Mouse (Mus musculus) spleen, adult 2 months (tissue): Measurements from ENCODE around the gene Cadm1. TPM values are rescaled to one million over a fixed set of nuclear protein-coding genes. Genes with fewer than 3 reads are reported as not detected.

Experiments
- DNase-seq, 2 experiments: peaks; one replicate each; pipeline versions ENCODE4 v3.0.0 to v3.0.0-alpha.2; 2012 to 2021; ENCODE audit warnings: low spot score in 2 of 2, low read depth in 1 of 2
- H3K27ac ChIP-seq: fragments of 200-500 bp; 2 replicates; pipeline ENCODE4 v1.5.1; 2012; ENCODE audit warnings: low read length, inconsistent platforms; ENCODE audit not compliant: insufficient read depth
- H3K27me3 ChIP-seq: fragments of 200-500 bp; 2 replicates; pipeline ENCODE4 v1.6.1; 2012; ENCODE audit warnings: mild to moderate bottlenecking, moderate library complexity, low read length, inconsistent platforms; ENCODE audit not compliant: control insufficient read depth, insufficient read depth
- H3K36me3 ChIP-seq: fragments of 200-500 bp; 2 replicates; pipeline ENCODE4 v1.6.1; 2012; ENCODE audit warnings: mild to moderate bottlenecking, low read length, inconsistent platforms; ENCODE audit not compliant: control insufficient read depth, insufficient read depth
- H3K4me1 ChIP-seq: fragments of 200-500 bp; 2 replicates; pipeline ENCODE4 v1.6.1; 2011; ENCODE audit warnings: inconsistent platforms; ENCODE audit not compliant: control insufficient read depth, insufficient read depth, insufficient read length
- H3K4me3 ChIP-seq: fragments of 200-500 bp; 2 replicates; pipeline ENCODE4 v1.5.1; 2011; ENCODE audit warnings: mild to moderate bottlenecking, inconsistent platforms; ENCODE audit not compliant: insufficient read depth, insufficient read length; ENCODE audit errors: extremely low read depth
- CTCF ChIP-seq: fragments of 200-500 bp; IDR thresholded peaks from 2 replicates; pipeline ENCODE4 v1.5.1; 2011; ENCODE audit warnings: mild to moderate bottlenecking, inconsistent platforms; ENCODE audit not compliant: insufficient read depth, insufficient read length, insufficient replicate concordance; ENCODE audit errors: extremely low read depth
- POLR2A ChIP-seq: fragments of 200-500 bp; IDR thresholded peaks from 2 replicates; pipeline ENCODE4 v1.6.1; 2011; ENCODE audit warnings: low read depth, low read length, inconsistent platforms
- WGBS: fragments of 180-500 bp; shearing (Covaris S2); methylation state at CpG from one replicate; pipeline ENCODE4 v1.1.7; 2018; 5-methylcytosine and 5-hydroxymethylcytosine counted together
- polyA plus RNA-seq: library from polyadenylated mRNA; depleted of rRNA; stranded (reverse); fragments of >200 nt; gene quantifications from 2 replicates; pipeline ENCODE4 v1.2.3, GENCODE M21; 2012

Gene Cadm1
- polyA plus RNA-seq, 1 experiment: 13.0 TPM

- DNase-seq: no peak
- Histone ChIP-seq H3K27me3 (no peaks in the 10 kb centered on the region), H3K36me3 (no peaks in the 10 kb centered on the region), H3K4me1 (no peaks in the 10 kb centered on the region), H3K4me3 (no peak overlapping the region), H3K27ac (no peak overlapping the region)
- no peak for TF ChIP-seq POLR2A
- no peak for TF ChIP-seq CTCF
- 64% methylated on average over 6 of the region's 6 CpGs for whole genome bisulfite sequencing
Measured at GRCm38 (mm10) chr9:47581576-47582365, 51.8 kb downstream of the Cadm1 start.

GRCm38 (mm10) chr9:47583241-47583640, 53.3 kb downstream of the Cadm1 start:
- H3K4me3 ChIP-seq: no peak overlapping the region
- TF ChIP-seq CTCF: no peak
- TF ChIP-seq POLR2A: no peak
- H3K36me3 ChIP-seq: no peaks in the 10 kb centered on the region
- WGBS: 79% methylated on average over 4 of the region's 4 CpGs
- H3K4me1 ChIP-seq: no peaks in the 10 kb centered on the region
- H3K27me3 ChIP-seq: no peaks in the 10 kb centered on the region
- H3K27ac ChIP-seq: no peak overlapping the region
- DNase-seq: no peak

- TF ChIP-seq POLR2A: no peak
- no peak for TF ChIP-seq CTCF
- Histone ChIP-seq H3K27me3 (no peaks in the 10 kb centered on the region), H3K4me3 (no peak overlapping the region), H3K4me1 (no peaks in the 10 kb centered on the region), H3K36me3 (no peaks in the 10 kb centered on the region), H3K27ac (no peak overlapping the region)
- WGBS: 93% methylated on average over 5 of the region's 5 CpGs
- no peak for DNase-seq
Measured at GRCm38 (mm10) chr9:47586176-47586575, 56.2 kb downstream of the Cadm1 start.

- DNase-seq: no peak
- WGBS: 91% methylated on average over 8 of the region's 8 CpGs
Measured at GRCm38 (mm10) chr9:47586839-47587238, 56.9 kb downstream of the Cadm1 start.

GRCm38 (mm10) chr9:47587577-47588194, 57.7 kb downstream of the Cadm1 start:
- Histone ChIP-seq H3K4me3 (no peak overlapping the region), H3K4me1 (no peaks in the 10 kb centered on the region), H3K27me3 (no peaks in the 10 kb centered on the region), H3K27ac (no peak overlapping the region), H3K36me3 (no peaks in the 10 kb centered on the region)
- 52% methylated on average over 7 of the region's 7 CpGs for WGBS
- TF ChIP-seq CTCF: no peak
- no peak for TF ChIP-seq POLR2A
- no peak for DNase-seq

More at GRCm38 (mm10) chr9:47586839-47587238, 56.9 kb downstream of the Cadm1 start:
- H3K27ac ChIP-seq: no peak overlapping the region
- TF ChIP-seq CTCF (no peak), POLR2A (no peak)
- no peak overlapping the region for H3K4me3 ChIP-seq
- H3K4me1 ChIP-seq: no peaks in the 10 kb centered on the region
- H3K36me3 ChIP-seq: no peaks in the 10 kb centered on the region
- no peaks in the 10 kb centered on the region for H3K27me3 ChIP-seq

- DNase-seq: no peak
- Histone ChIP-seq H3K27ac (no peak overlapping the region), H3K27me3 (0 out of 2 replicates have a peak, but pooled peaks cover under 1% of the 10 kb centered on the region), H3K36me3 (no peaks in the 10 kb centered on the region), H3K4me1 (no peaks in the 10 kb centered on the region), H3K4me3 (no peak overlapping the region)
- 45% methylated on average over 5 of the region's 5 CpGs for WGBS
- TF ChIP-seq POLR2A (no peak), CTCF (no peak)
Measured at GRCm38 (mm10) chr9:47589832-47590231, 59.9 kb downstream of the Cadm1 start.

GRCm38 (mm10) chr9:47601541-47601940, 71.6 kb downstream of the Cadm1 start:
- H3K36me3 ChIP-seq: no peaks in the 10 kb centered on the region
- no peaks in the 10 kb centered on the region for H3K27me3 ChIP-seq
- no peak overlapping the region for H3K4me3 ChIP-seq
- H3K27ac ChIP-seq: no peak overlapping the region
- no peaks in the 10 kb centered on the region for H3K4me1 ChIP-seq
- no peak for DNase-seq
- TF ChIP-seq POLR2A (no peak), CTCF (no peak)
- WGBS: 91% methylated on average over 11 of the region's 11 CpGs
